Mouse (Mus musculus): ENCODE data around the gene Tm4sf1. TPM values are rescaled to one million over a fixed set of nuclear protein-coding genes. Genes with fewer than 3 reads are reported as not detected.

The Tm4sf1 gene
- 227 and 249 TPM in 2 replicates for polyA plus RNA-seq (2015; fragmentation: Nextera tagmentation; extraction: Ambion mirVana)

GRCm38 (mm10) chr3:57301921-57302539 is at the start of gene Tm4sf1:
Gene Tm4sf1 (minus strand): TSS chr3:57301988.
- H3K9me3 ChIP-seq (ENCODE audit: low read length) = no peaks in the 10 kb centered on the region
- H3K4me3 ChIP-seq (ENCODE audit: low read length) = no peak within 1 kb of the TSS
- H3K36me3 ChIP-seq (ENCODE audit: insufficient read depth, low read length) = no peaks in the 10 kb centered on the region
- WGBS = 68% methylated on average over 2 of the region's 2 CpGs
- no peak for ATAC-seq (ENCODE audit: low FRiP score, low TSS enrichment)
- no peak within 1 kb of the TSS for H3K27ac ChIP-seq (ENCODE audit: low read length)
- H3K9ac ChIP-seq (replicated peaks; ENCODE audit: low read length) = no peak within 1 kb of the TSS
- H3K4me1 ChIP-seq (ENCODE audit: insufficient read depth, low read length) = 0 out of 2 replicates have a peak, but pooled peaks cover 5% of the 10 kb centered on the region
- H3K4me2 ChIP-seq (replicated peaks; ENCODE audit: low read depth, low read length) = no peak within 1 kb of the TSS
- no peaks in the 10 kb centered on the region for H3K27me3 ChIP-seq (ENCODE audit: insufficient read depth, low read length)

DNA sequence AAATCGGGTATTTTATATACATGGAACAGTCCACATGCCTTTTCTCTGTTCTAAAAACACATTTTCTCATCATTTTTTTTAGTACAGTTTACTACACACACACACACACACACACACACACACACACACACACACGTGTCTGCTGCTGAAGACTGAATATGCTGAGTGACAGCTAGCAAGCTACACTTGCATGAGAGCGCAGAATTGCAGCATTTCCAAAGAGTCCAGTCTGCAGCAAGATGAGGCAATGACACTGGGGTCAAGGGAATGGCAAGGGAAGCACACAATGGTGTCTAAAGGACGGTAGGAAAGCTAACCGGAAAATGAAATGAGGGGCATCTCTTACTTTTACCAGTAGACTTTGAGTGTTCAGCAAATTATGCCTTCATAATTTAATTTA is 43.0 kb upstream of the Tm4sf1 start:
- 84% methylated on average over 5 of the region's 5 CpGs for WGBS
- H3K9ac ChIP-seq (replicated peaks; ENCODE audit: low read length) = no peak overlapping the region

GRCm38 (mm10) chr3:57343837-57344607 is 42.2 kb upstream of the Tm4sf1 start:
- 65% methylated on average over 11 of the region's 11 CpGs for WGBS
- Histone ChIP-seq H3K4me2 (replicated peaks; ENCODE audit: low read depth, low read length) (no peak overlapping the region), H3K9me3 (ENCODE audit: low read length) (no peaks in the 10 kb centered on the region), H3K27ac (ENCODE audit: low read length) (no peak overlapping the region), H3K36me3 (ENCODE audit: insufficient read depth, low read length) (no peaks in the 10 kb centered on the region), H3K4me3 (ENCODE audit: low read length) (no peak overlapping the region), H3K4me1 (ENCODE audit: insufficient read depth, low read length) (no peaks in the 10 kb centered on the region), H3K27me3 (ENCODE audit: insufficient read depth, low read length) (no peaks in the 10 kb centered on the region), H3K9ac (replicated peaks; ENCODE audit: low read length) (no peak overlapping the region)
- ATAC-seq (ENCODE audit: low FRiP score, low TSS enrichment) = no peak

More for the DNA sequence above, 43.0 kb upstream of the Tm4sf1 start:
- H3K9me3 ChIP-seq (ENCODE audit: low read length) = no peaks in the 10 kb centered on the region
- no peaks in the 10 kb centered on the region for H3K4me1 ChIP-seq (ENCODE audit: insufficient read depth, low read length)
- no peak overlapping the region for H3K4me3 ChIP-seq (ENCODE audit: low read length)
- no peak overlapping the region for H3K27ac ChIP-seq (ENCODE audit: low read length)
- no peaks in the 10 kb centered on the region for H3K36me3 ChIP-seq (ENCODE audit: insufficient read depth, low read length)
- no peak for ATAC-seq (ENCODE audit: low FRiP score, low TSS enrichment)
- no peaks in the 10 kb centered on the region for H3K27me3 ChIP-seq (ENCODE audit: insufficient read depth, low read length)
- H3K4me2 ChIP-seq (replicated peaks; ENCODE audit: low read depth, low read length) = no peak overlapping the region

GRCm38 (mm10) chr3:57342976-57343375 is 41.2 kb upstream of the Tm4sf1 start:
- Histone ChIP-seq H3K9me3 (ENCODE audit: low read length) (no peaks in the 10 kb centered on the region), H3K27ac (ENCODE audit: low read length) (no peak overlapping the region), H3K36me3 (ENCODE audit: insufficient read depth, low read length) (no peaks in the 10 kb centered on the region), H3K4me1 (ENCODE audit: insufficient read depth, low read length) (no peaks in the 10 kb centered on the region), H3K9ac (replicated peaks; ENCODE audit: low read length) (no peak overlapping the region), H3K4me3 (ENCODE audit: low read length) (no peak overlapping the region), H3K27me3 (ENCODE audit: insufficient read depth, low read length) (no peaks in the 10 kb centered on the region), H3K4me2 (replicated peaks; ENCODE audit: low read depth, low read length) (no peak overlapping the region)
- ATAC-seq (ENCODE audit: low FRiP score, low TSS enrichment) = no peak
- WGBS = 85% methylated on average over 4 of the region's 4 CpGs

- whole genome bisulfite sequencing = 89% methylated on average over 3 of the region's 3 CpGs
These were observed 39.5 kb upstream of the Tm4sf1 start for GRCm38 (mm10) chr3:57341321-57341720.

DNA sequence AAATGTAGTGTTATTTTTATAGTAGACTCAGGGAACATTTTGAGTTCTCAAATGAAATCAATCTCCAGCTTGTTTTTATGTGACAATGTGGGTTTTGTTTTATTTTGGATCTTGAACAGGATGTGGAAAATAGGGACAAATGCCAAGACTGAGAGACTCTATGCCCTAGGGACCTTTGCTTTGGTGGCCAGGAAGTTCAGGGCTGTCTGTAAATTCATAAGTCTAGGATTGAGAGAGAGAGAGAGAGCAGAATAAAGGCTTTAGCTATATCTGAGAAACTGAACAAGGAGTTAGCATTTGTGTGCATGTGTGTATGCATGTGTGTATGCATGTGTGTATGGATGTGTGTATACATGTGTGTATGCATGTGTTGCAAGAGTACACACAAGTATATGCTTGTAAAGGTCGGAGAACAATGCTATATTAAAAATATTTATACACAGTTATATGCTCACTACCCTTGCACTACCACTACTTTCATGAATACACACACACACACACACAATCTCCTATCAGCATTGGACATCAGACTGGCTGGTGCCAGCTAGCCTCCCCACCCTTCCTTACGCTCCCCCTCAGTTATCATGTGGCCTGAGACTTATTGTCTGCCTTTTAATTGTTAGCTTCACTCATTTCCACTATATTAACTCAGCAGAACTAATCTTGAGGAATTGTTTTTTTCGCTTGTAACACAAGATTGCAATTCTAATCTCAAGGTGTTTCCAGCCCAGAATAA is 33.5 kb upstream of the Tm4sf1 start:
- H3K4me3 ChIP-seq (ENCODE audit: low read length) = no peak overlapping the region
- H3K4me2 ChIP-seq (replicated peaks; ENCODE audit: low read depth, low read length) = no peak overlapping the region
- WGBS = 64% methylated on average over 3 of the region's 3 CpGs
- H3K27me3 ChIP-seq (ENCODE audit: insufficient read depth, low read length) = no peaks in the 10 kb centered on the region
- peak; percentile 67; the same call in 1 of the 2 replicates for ATAC-seq (ENCODE audit: low FRiP score, low TSS enrichment)
- H3K36me3 ChIP-seq (ENCODE audit: insufficient read depth, low read length) = no peaks in the 10 kb centered on the region
- peak overlapping the region; percentile 80 for H3K27ac ChIP-seq (ENCODE audit: low read length)
- H3K4me1 ChIP-seq (ENCODE audit: insufficient read depth, low read length) = peaks cover 10% of the 10 kb centered on the region; the same call in 1 of the 2 replicates
- no peaks in the 10 kb centered on the region for H3K9me3 ChIP-seq (ENCODE audit: low read length)
- no peak overlapping the region for H3K9ac ChIP-seq (replicated peaks; ENCODE audit: low read length)

More at GRCm38 (mm10) chr3:57341321-57341720, 39.5 kb upstream of the Tm4sf1 start:
- no peak for ATAC-seq (ENCODE audit: low FRiP score, low TSS enrichment)
- Histone ChIP-seq H3K27ac (ENCODE audit: low read length) (no peak overlapping the region), H3K36me3 (ENCODE audit: insufficient read depth, low read length) (no peaks in the 10 kb centered on the region), H3K27me3 (ENCODE audit: insufficient read depth, low read length) (no peaks in the 10 kb centered on the region), H3K9ac (replicated peaks; ENCODE audit: low read length) (no peak overlapping the region), H3K4me3 (ENCODE audit: low read length) (no peak overlapping the region), H3K4me1 (ENCODE audit: insufficient read depth, low read length) (no peaks in the 10 kb centered on the region), H3K4me2 (replicated peaks; ENCODE audit: low read depth, low read length) (no peak overlapping the region), H3K9me3 (ENCODE audit: low read length) (no peaks in the 10 kb centered on the region)

GRCm38 (mm10) chr3:57327941-57328340 is 26.2 kb upstream of the Tm4sf1 start:
- 82% methylated on average over 3 of the region's 6 CpGs for WGBS
- ATAC-seq (ENCODE audit: low FRiP score, low TSS enrichment) = no peak

DNA sequence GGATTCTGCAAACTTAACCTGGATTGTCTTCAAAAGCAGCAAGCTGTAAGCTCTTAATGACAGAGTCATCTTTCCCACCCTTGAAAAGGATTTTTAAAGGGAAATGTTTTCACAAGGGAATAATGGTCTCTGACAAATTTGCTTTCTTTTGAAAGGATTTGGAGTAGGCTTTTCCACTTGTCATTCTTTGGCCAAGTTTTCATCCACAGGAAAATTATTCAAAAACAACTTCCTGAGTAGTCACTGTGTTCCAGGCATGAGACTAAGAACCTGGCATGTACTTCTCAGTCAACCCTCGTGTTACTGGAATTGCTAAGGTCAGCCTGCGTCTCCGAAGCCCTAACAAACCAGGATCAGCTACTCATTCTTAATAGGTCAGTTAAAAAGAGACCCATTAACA is 5.3 kb upstream of the Tm4sf1 start:
- no peaks in the 10 kb centered on the region for H3K9me3 ChIP-seq (ENCODE audit: low read length)
- no peak for ATAC-seq (ENCODE audit: low FRiP score, low TSS enrichment)
- H3K9ac ChIP-seq (replicated peaks; ENCODE audit: low read length) = no peak overlapping the region
- 0 out of 2 replicates have a peak, but pooled peaks cover 5% of the 10 kb centered on the region for H3K4me1 ChIP-seq (ENCODE audit: insufficient read depth, low read length)
- no peaks in the 10 kb centered on the region for H3K36me3 ChIP-seq (ENCODE audit: insufficient read depth, low read length)
- no peak overlapping the region for H3K27ac ChIP-seq (ENCODE audit: low read length)
- 79% methylated on average over 3 of the region's 3 CpGs for WGBS
- no peak overlapping the region for H3K4me2 ChIP-seq (replicated peaks; ENCODE audit: low read depth, low read length)
- H3K27me3 ChIP-seq (ENCODE audit: insufficient read depth, low read length) = no peaks in the 10 kb centered on the region
- no peak overlapping the region for H3K4me3 ChIP-seq (ENCODE audit: low read length)

More at GRCm38 (mm10) chr3:57327941-57328340, 26.2 kb upstream of the Tm4sf1 start:
- no peak overlapping the region for H3K9ac ChIP-seq (replicated peaks; ENCODE audit: low read length)
- H3K27ac ChIP-seq (ENCODE audit: low read length) = no peak overlapping the region
- H3K4me3 ChIP-seq (ENCODE audit: low read length) = no peak overlapping the region
- H3K9me3 ChIP-seq (ENCODE audit: low read length) = peaks cover 9% of the 10 kb centered on the region; the same call in 1 of the 2 replicates
- no peaks in the 10 kb centered on the region for H3K36me3 ChIP-seq (ENCODE audit: insufficient read depth, low read length)
- H3K4me1 ChIP-seq (ENCODE audit: insufficient read depth, low read length) = no peaks in the 10 kb centered on the region
- no peaks in the 10 kb centered on the region for H3K27me3 ChIP-seq (ENCODE audit: insufficient read depth, low read length)
- H3K4me2 ChIP-seq (replicated peaks; ENCODE audit: low read depth, low read length) = no peak overlapping the region

DNA sequence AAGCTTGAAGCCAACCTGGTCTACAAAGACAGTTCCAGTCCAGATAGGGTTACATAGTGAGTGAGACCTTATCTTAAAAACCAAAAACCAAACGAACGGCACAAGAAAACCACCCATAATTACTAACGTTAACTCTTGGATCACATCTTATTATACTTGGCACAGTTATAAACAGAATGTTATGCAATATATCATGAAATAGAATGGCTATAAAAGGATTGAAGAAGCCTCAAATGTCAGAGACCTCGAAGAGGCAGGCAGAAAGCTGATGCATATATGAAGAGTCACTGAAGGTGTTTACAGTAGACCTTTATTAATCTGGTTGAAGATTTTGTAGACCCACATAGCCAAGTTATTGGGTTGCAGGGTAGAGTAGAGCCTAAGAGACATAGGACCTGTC is 3.8 kb upstream of the Tm4sf1 start:
- no peak for ATAC-seq (ENCODE audit: low FRiP score, low TSS enrichment)
- H3K9me3 ChIP-seq (ENCODE audit: low read length) = no peaks in the 10 kb centered on the region
- no peaks in the 10 kb centered on the region for H3K36me3 ChIP-seq (ENCODE audit: insufficient read depth, low read length)
- 43% methylated on average over 4 of the region's 4 CpGs for WGBS
- H3K9ac ChIP-seq (replicated peaks; ENCODE audit: low read length) = no peak overlapping the region
- no peak overlapping the region for H3K27ac ChIP-seq (ENCODE audit: low read length)
- no peak overlapping the region for H3K4me2 ChIP-seq (replicated peaks; ENCODE audit: low read depth, low read length)
- 0 out of 2 replicates have a peak, but pooled peaks cover 5% of the 10 kb centered on the region for H3K4me1 ChIP-seq (ENCODE audit: insufficient read depth, low read length)
- H3K27me3 ChIP-seq (ENCODE audit: insufficient read depth, low read length) = no peaks in the 10 kb centered on the region
- H3K4me3 ChIP-seq (ENCODE audit: low read length) = no peak overlapping the region

Data from kidney, embryonic 16.5 days (tissue).